Mouse (Mus musculus) cortical plate, adult 2 months (tissue): ENCODE measurements around the gene Orm3.

Experiments used
- CTCF ChIP-seq: fragments of 200-500 bp; IDR thresholded peaks from 2 replicates; pipeline ENCODE4 v1.5.1; 2011; ENCODE audit warnings: mild to moderate bottlenecking, control low read depth, low read length; ENCODE audit not compliant: insufficient read depth; ENCODE audit errors: extremely low read depth
- POLR2A ChIP-seq: fragments of 200-500 bp; IDR thresholded peaks from 2 replicates; pipeline ENCODE4 v1.6.1; 2011; ENCODE audit warnings: mild to moderate bottlenecking, low read length, control low read depth; ENCODE audit not compliant: insufficient read depth; ENCODE audit errors: extremely low read depth

- TF ChIP-seq CTCF (no peak), POLR2A (no peak)
Observed at GRCm38 (mm10) chr4:63385784-63386183, 29.8 kb downstream of the Orm3 start.
